Mouse (Mus musculus): Measurements from ENCODE around the gene Il1a.

Il1a gene

GRCm38 (mm10) chr2:129269986-129270385 lies 39.8 kb downstream of the Il1a start:
- in situ Hi-C loops (cut with MboI; ENCODE audit: low pct_unique_long_range_greater_than_20kb in 1 of 2, low sequenced_read_pairs in 2 of 2, unreplicated experiment in 1 of 2): loop anchor here (25.0 kb wide), 2 partner anchors 167 to 383 kb away; no protein-coding TSS in a partner anchor

GRCm38 (mm10) chr2:129269161-129269643 lies 40.6 kb downstream of the Il1a start:
- in situ Hi-C loops (cut with MboI; ENCODE audit: low pct_unique_long_range_greater_than_20kb in 1 of 2, low sequenced_read_pairs in 2 of 2, unreplicated experiment in 1 of 2): loop anchor here (25.0 kb wide), 2 partner anchors 168 to 382 kb away; no protein-coding TSS in a partner anchor

GRCm38 (mm10) chr2:129267738-129268137 lies 42.0 kb downstream of the Il1a start:
- in situ Hi-C loops (cut with MboI; ENCODE audit: low pct_unique_long_range_greater_than_20kb in 1 of 2, low sequenced_read_pairs in 2 of 2, unreplicated experiment in 1 of 2): loop anchor here (25.0 kb wide), 2 partner anchors 170 to 380 kb away; no protein-coding TSS in a partner anchor

- in situ Hi-C loops (cut with MboI; ENCODE audit: low pct_unique_long_range_greater_than_20kb in 1 of 2, low sequenced_read_pairs in 2 of 2, unreplicated experiment in 1 of 2): loop anchor here (25.0 kb wide), 2 partner anchors 172 to 378 kb away; no protein-coding TSS in a partner anchor
Observed at GRCm38 (mm10) chr2:129265316-129265715, 44.5 kb downstream of the Il1a start.

GRCm38 (mm10) chr2:129263073-129263472 lies 46.7 kb downstream of the Il1a start:
- in situ Hi-C loops (cut with MboI; ENCODE audit: low pct_unique_long_range_greater_than_20kb in 1 of 2, low sequenced_read_pairs in 2 of 2, unreplicated experiment in 1 of 2): loop anchor here (25.0 kb wide), 2 partner anchors 174 to 376 kb away; no protein-coding TSS in a partner anchor

GRCm38 (mm10) chr2:129261151-129261794 lies 48.5 kb downstream of the Il1a start:
- in situ Hi-C loops (cut with MboI; ENCODE audit: low pct_unique_long_range_greater_than_20kb in 1 of 2, low sequenced_read_pairs in 2 of 2, unreplicated experiment in 1 of 2): loop anchor here (25.0 kb wide), 2 partner anchors 176 to 374 kb away; no protein-coding TSS in a partner anchor

- in situ Hi-C loops (cut with MboI; ENCODE audit: low pct_unique_long_range_greater_than_20kb in 1 of 2, low sequenced_read_pairs in 2 of 2, unreplicated experiment in 1 of 2): loop anchor here (25.0 kb wide), 2 partner anchors 177 to 373 kb away; no protein-coding TSS in a partner anchor
Observed at GRCm38 (mm10) chr2:129260646-129261045, 49.1 kb downstream of the Il1a start.

GRCm38 (mm10) chr2:129258475-129259211 lies 51.1 kb downstream of the Il1a start:
- in situ Hi-C loops (cut with MboI; ENCODE audit: low pct_unique_long_range_greater_than_20kb in 1 of 2, low sequenced_read_pairs in 2 of 2, unreplicated experiment in 1 of 2): loop anchor here (5.0 to 25.0 kb wide), 3 partner anchors 81 to 371 kb away; no protein-coding TSS in a partner anchor

GRCm38 (mm10) chr2:129258056-129258455 lies 51.7 kb downstream of the Il1a start:
- in situ Hi-C loops (cut with MboI; ENCODE audit: low pct_unique_long_range_greater_than_20kb in 1 of 2, low sequenced_read_pairs in 2 of 2, unreplicated experiment in 1 of 2): loop anchor here (5.0 to 25.0 kb wide), 3 partner anchors 81 to 371 kb away; no protein-coding TSS in a partner anchor

GRCm38 (mm10) chr2:129256006-129256405 lies 53.8 kb downstream of the Il1a start:
- in situ Hi-C loops (cut with MboI; ENCODE audit: low pct_unique_long_range_greater_than_20kb in 1 of 2, low sequenced_read_pairs in 2 of 2, unreplicated experiment in 1 of 2): loop anchor here (5.0 to 25.0 kb wide), 3 partner anchors 79 to 369 kb away; no protein-coding TSS in a partner anchor

- in situ Hi-C loops (cut with MboI; ENCODE audit: low pct_unique_long_range_greater_than_20kb in 1 of 2, low sequenced_read_pairs in 2 of 2, unreplicated experiment in 1 of 2): loop anchor here (25.0 kb wide), 2 partner anchors 183 to 367 kb away; no protein-coding TSS in a partner anchor
Observed at GRCm38 (mm10) chr2:129254076-129254475, 55.7 kb downstream of the Il1a start.

- in situ Hi-C loops (cut with MboI; ENCODE audit: low pct_unique_long_range_greater_than_20kb in 1 of 2, low sequenced_read_pairs in 2 of 2, unreplicated experiment in 1 of 2): loop anchor here (25.0 kb wide), 2 partner anchors 184 to 366 kb away; no protein-coding TSS in a partner anchor
Observed at GRCm38 (mm10) chr2:129253631-129253970, 56.2 kb downstream of the Il1a start.

GRCm38 (mm10) chr2:129252836-129253630 lies 56.7 kb downstream of the Il1a start:
- in situ Hi-C loops (cut with MboI; ENCODE audit: low pct_unique_long_range_greater_than_20kb in 1 of 2, low sequenced_read_pairs in 2 of 2, unreplicated experiment in 1 of 2): loop anchor here (25.0 kb wide), 2 partner anchors 184 to 366 kb away; no protein-coding TSS in a partner anchor
